Mouse (Mus musculus) urinary bladder, postnatal 14 days (tissue): ENCODE measurements at regions not wholly inside any gene's neighbourhood (a gene's known extent, or its start where the extent isn't known, plus 50 kb on each side); places are given as distances from the start of the nearest gene placed in this dataset.

Experiments used
- DNase-seq: peaks from one replicate; pipeline ENCODE4 v3.0.0; 2021; ENCODE audit warnings: low spot score

GRCm38 (mm10) chr1:121842381-121843075 lies 274.7 kb upstream of the Ddx18 start:
- no peak for DNase-seq

DNA sequence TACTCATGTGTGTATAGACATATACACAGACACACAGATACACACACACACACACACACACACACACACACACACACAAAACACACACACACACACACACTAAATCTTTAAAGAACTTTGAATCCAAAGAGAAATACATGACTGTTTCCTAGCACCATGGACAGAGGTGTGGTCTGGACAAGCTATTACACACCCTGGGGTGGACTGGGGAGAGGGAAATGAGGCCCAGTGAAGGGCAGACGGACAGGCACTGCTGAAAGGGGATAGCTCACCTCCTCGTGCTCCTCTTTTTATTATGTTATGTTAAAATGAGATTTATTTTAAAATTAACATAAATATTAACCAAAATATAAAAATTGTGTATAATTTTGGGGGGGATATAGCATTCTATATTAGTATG lies 265.8 kb upstream of the Ddx18 start:
- no peak for DNase-seq

- DNase-seq, result no peak
Measured at GRCm38 (mm10) chr1:121830242-121830641, 262.5 kb upstream of the Ddx18 start.

- no peak for DNase-seq
Measured at GRCm38 (mm10) chr1:121822950-121823349, 255.2 kb upstream of the Ddx18 start.

- DNase-seq, result no peak
Measured at GRCm38 (mm10) chr1:121803338-121803737, 235.5 kb upstream of the Ddx18 start.

DNA sequence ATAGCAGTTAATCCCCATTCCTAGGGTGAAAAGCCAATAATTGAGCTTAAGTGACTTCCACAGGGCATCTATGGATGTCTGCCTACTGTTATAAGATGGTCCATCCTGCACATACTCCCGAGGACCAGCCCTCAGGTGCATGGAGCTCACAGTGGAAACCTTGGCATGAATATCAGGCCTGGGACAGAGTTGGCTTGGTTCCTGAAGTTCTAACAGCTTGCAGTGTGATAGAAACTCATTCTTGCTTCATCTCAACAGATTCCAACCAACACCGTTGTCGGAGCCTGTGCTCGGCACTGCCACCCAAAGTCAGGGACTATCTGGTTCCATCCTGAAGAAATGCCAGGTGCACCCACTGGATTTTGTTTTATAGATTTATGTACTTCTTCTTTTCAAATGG lies 234.7 kb upstream of the Ddx18 start:
- no peak for DNase-seq

DNA sequence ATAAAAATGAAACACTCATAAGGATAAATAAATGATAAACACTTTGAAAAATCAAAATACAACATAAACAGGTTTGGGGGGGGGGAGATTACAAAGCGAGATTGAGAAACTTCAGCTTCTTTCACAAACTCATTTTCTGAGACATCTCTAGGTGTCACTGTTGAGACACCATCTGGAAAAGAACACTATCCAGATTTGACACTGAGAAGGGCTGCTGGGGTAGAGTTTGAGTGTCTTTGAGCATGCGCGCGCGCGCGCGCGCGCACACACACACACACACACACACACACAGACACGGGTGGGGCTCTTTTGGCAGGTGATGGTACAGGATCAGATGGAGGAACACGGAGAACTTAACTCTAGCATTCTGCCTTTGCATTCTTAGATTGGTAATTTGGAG lies 230.7 kb upstream of the Ddx18 start:
- no peak for DNase-seq

DNA sequence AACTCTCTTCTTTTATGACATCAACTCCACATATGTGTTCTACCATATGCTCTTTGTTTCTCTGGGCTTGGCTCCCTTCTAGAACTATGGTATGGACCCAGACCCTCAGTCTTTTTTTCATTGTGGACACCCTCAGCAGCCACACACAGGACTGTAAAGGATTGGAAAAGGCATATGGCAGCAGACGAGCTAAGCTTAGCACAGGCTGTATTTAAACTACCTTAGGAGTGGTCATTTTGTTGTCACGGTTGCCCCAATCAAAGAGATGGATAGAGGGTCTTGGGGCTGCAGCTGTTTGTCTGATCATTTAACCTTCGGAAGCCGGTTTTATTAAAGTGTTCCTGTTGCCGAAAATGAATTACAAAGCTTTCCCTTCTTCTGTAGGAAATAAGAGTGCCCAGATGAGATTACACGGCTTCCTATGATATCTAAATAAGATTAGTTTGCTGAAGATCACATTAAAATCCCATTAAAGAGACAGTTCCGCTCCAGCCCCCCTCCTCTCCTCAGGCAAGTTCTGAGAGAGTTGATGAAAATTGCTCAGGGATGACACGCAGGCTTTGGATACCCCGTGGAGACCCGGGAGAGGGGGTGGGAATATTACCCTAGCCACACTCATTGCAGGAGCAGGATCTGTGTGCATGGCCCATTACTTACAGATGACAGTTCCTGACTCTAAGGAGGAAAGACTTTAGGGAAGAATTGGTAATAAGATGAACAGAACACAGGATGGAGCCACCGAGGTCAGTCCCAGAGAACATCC lies 227.4 kb upstream of the Ddx18 start:
- no peak for DNase-seq

GRCm38 (mm10) chr1:121785631-121786030 lies 217.8 kb upstream of the Ddx18 start:
- no peak for DNase-seq

GRCm38 (mm10) chr1:121773988-121774387 lies 206.2 kb upstream of the Ddx18 start:
- DNase-seq, result no peak

- no peak for DNase-seq
Measured at GRCm38 (mm10) chr1:121771444-121771843, 203.7 kb upstream of the Ddx18 start.

GRCm38 (mm10) chr1:121770936-121771335 lies 203.1 kb upstream of the Ddx18 start:
- no peak for DNase-seq

DNA sequence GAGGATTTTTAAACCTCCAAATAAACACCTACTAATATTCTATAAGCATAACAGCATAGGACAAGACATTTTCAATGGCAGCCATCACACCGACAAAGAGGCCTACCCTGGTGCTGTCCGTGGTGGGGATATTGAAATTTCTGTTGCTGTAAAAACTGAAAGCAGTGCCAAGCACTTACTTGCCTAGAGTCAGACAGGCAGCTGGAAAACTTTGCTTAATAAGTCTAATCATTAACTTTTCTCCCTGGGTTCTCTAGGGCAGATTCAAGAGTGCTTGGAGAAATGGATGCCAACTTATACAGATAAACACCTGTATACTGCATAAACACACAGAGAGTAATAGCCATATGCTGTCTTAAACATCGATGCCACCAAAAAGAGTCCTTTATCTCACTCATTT lies 192.3 kb upstream of the Ddx18 start:
- no peak for DNase-seq

- DNase-seq, result no peak
Measured at GRCm38 (mm10) chr1:121745181-121745580, 177.4 kb upstream of the Ddx18 start.

DNA sequence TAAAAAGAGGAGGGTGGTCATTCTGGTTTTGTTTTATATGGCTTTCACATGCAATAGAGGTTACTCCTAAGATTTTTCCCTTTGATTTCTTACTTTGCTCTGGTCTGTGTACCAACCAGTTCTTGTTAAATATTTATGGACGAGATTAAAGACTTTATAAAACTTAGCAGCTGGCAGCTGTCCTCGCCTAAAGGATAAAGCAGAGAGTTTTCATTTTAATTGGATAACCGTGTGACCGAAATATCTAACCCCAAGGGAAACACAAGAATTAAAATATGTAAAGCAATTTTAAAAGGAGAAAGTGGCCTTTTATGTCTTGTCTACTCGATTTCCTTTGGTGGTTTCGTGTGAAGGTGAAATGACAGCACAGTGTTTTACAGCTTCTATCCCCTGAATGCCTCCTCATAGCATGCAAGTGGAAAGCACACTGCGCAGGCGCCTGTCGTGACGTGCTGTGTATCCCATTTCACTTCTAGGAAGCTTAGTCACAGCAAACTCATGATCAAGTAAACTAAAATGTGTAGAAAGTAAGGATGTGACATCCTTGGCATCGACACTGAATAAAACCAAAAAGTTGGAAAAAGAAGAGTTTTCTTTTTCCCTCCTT lies 167.4 kb upstream of the Ddx18 start:
- no peak for DNase-seq

DNA sequence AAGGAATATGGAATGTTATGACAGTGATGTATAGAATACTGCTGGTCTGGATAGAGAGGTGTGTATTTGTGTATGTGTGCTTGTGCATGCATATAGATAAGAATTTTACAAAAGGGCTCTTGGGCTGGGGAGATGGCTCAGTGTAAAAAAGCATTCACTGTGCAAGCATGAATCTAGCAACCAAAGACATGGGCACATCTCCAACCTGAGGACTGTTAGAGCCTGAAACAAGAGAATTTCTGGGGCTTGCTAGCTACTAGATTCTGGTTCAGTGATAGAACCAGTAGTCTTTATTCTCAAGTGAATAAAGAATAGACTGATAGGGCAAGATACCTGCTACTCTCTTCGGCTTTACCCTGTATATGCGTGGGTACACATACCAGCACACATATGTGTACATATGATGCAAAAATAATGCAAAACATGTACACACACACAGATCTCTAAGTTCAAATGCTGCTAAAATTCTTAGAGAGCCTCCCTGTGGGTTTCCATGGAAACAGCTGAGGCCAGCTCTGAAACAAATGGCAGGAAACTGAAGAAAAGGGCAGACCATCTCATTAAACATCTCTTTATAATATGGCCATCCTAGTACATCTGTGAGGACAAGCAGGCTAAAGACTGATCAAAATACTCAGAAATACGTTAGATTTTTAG lies 166.8 kb upstream of the Ddx18 start:
- no peak for DNase-seq

- no peak for DNase-seq
Measured at GRCm38 (mm10) chr1:121709317-121709860, 141.6 kb upstream of the Ddx18 start.

- DNase-seq, result peak; percentile 8
Measured at GRCm38 (mm10) chr1:121708301-121708700, 140.5 kb upstream of the Ddx18 start.

- DNase-seq, result no peak
Measured at GRCm38 (mm10) chr1:121701826-121702225, 134.0 kb upstream of the Ddx18 start.

GRCm38 (mm10) chr1:121653901-121654300 lies 86.1 kb upstream of the Ddx18 start:
- no peak for DNase-seq

DNA sequence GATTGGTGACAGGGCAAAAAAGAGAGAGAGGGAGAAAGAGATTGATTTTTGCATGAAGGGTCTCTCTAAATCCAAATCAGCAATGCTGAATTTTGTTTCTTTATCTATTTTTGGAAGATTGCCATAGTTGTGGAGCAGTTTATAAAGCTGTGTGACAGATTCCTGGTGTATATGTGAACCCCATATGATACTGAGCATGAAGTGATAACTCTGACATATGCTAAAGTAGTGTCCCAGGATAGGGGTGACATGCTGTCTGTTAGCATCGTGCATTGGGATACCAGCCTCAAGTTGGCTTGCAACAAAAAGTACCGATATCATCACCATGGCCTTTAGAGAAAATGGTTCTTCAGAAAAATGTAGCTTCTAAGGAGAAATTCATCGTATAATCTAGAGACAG lies 82.3 kb upstream of the Ddx18 start:
- DNase-seq, result no peak

GRCm38 (mm10) chr1:121631466-121631865 lies 63.7 kb upstream of the Ddx18 start:
- no peak for DNase-seq
